Mouse (Mus musculus) neural tube, embryonic 15.5 days (tissue): ENCODE results near the gene B3gnt2. TPM values are rescaled to one million over a fixed set of nuclear protein-coding genes. Genes with fewer than 3 reads are reported as not detected.

Experiments
- ATAC-seq: fragments of 200-750 bp; cut with Nextera tagmentation; 2 replicates; pipeline ENCODE4 v1.8.0; 2017; ENCODE audit warnings: mild to moderate bottlenecking, moderate TSS enrichment, moderate library complexity; ENCODE audit not compliant: low FRiP score
- H3K27ac ChIP-seq: fragments of 300-500 bp; sonication (generic); replicated peaks from 2 replicates; pipeline ENCODE4 v1.5.1; 2015; ENCODE audit warnings: mild to moderate bottlenecking, inconsistent platforms
- H3K27me3 ChIP-seq: fragments of 300-500 bp; sonication (generic); replicated peaks from 2 replicates; pipeline ENCODE4 v1.6.1; 2015; ENCODE audit warnings: inconsistent platforms
- H3K36me3 ChIP-seq: fragments of 300-500 bp; sonication (generic); 2 replicates; pipeline ENCODE4 v1.6.1; 2015; ENCODE audit warnings: inconsistent platforms
- H3K4me1 ChIP-seq: fragments of 300-500 bp; sonication (generic); 2 replicates; pipeline ENCODE4 v1.6.1; 2015; ENCODE audit warnings: inconsistent platforms
- H3K4me2 ChIP-seq: fragments of 300-500 bp; sonication (generic); 2 replicates; pipeline ENCODE4 v1.6.1; 2015; ENCODE audit warnings: inconsistent platforms, mild to moderate bottlenecking, moderate library complexity
- H3K4me3 ChIP-seq: fragments of 300-500 bp; sonication (generic); replicated peaks from 2 replicates; pipeline ENCODE4 v1.5.1; 2015; ENCODE audit warnings: mild to moderate bottlenecking, inconsistent platforms
- H3K9ac ChIP-seq: fragments of 300-500 bp; sonication (generic); replicated peaks from 2 replicates; pipeline ENCODE4 v1.6.1; 2015; ENCODE audit warnings: mild to moderate bottlenecking, inconsistent platforms
- H3K9me3 ChIP-seq: fragments of 300-500 bp; sonication (generic); replicated peaks from 2 replicates; pipeline ENCODE4 v1.6.1; 2016; ENCODE audit warnings: inconsistent platforms
- WGBS: fragments of 180-500 bp; shearing (Covaris S2); methylation state at CpG from one replicate; pipeline ENCODE4 v1.1.7; 2015; ENCODE audit warnings: mixed read lengths; 5-methylcytosine and 5-hydroxymethylcytosine counted together
- polyA plus RNA-seq: library from polyadenylated mRNA; unstranded; fragments of >200 nt; fragmentation: Nextera tagmentation; extraction: Ambion mirVana; gene quantifications from 2 replicates; pipeline ENCODE4 v1.2.1, GENCODE M21; 2015

B3gnt2 gene
- polyA plus RNA-seq, 1 experiment from 2014 or later = 2.3 TPM

DNA sequence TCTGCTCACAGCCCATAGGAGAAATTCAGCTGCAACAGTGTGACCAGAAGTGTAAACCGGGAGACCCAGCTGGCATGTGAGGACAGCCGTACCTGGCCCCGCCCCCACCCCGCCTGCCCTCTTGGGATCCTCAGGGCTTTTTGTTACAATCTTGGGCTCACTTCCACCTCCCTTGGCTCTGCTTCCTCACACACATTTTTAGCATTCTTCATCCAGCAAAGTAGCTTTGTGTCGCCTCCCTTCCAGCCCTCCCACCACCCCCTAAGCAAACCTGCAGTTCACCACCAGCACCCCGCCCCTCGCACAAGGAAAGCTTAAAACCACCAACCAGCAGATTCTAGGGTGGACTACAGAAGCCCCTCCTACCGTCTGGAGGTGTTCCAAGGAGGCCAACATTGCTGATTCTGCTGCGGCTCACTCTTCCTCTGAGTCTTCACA lies 60.8 kb downstream of the B3gnt2 start:
- Histone ChIP-seq H3K4me3 (no peak overlapping the region), H3K4me2 (peak overlapping the region; percentile 11; the same call in 1 of the 2 replicates), H3K4me1 (no peaks in the 10 kb centered on the region), H3K36me3 (no peaks in the 10 kb centered on the region), H3K9me3 (no peaks in the 10 kb centered on the region), H3K9ac (no peak overlapping the region), H3K27me3 (no peaks in the 10 kb centered on the region), H3K27ac (no peak overlapping the region)
- ATAC-seq = peak; percentile 47; the same call in 1 of the 2 replicates
- 34% methylated on average over 9 of the region's 9 CpGs for WGBS

DNA sequence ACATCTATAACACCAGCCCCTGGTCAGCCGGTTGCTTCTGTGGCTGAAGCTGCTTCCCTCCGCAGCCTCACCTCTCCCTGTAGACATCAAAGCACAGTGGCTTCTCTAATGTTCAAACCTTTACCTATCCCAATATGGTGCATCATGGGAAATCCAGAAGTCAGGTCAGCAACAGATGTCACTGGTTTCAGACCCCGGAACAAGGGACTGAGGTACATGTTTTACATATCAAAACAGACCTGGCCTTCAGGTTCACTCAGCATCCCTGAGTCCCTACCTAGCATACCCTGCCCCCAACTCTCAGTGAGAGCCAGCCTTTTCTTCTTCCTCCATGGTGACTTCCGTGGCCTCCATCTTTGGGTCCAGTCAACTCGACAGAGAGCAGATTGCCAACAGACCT lies 61.8 kb downstream of the B3gnt2 start:
- Histone ChIP-seq H3K4me2 (no peak overlapping the region), H3K27me3 (no peaks in the 10 kb centered on the region), H3K9ac (no peak overlapping the region), H3K9me3 (no peaks in the 10 kb centered on the region), H3K36me3 (no peaks in the 10 kb centered on the region), H3K4me3 (no peak overlapping the region), H3K4me1 (no peaks in the 10 kb centered on the region), H3K27ac (no peak overlapping the region)
- no peak for ATAC-seq
- WGBS = 70% methylated on average over 5 of the region's 5 CpGs

- no peaks in the 10 kb centered on the region for H3K27me3 ChIP-seq
- no peak for ATAC-seq
- H3K4me3 ChIP-seq = no peak overlapping the region
- no peaks in the 10 kb centered on the region for H3K36me3 ChIP-seq
- H3K9ac ChIP-seq = no peak overlapping the region
- 79% methylated on average over 1 of the region's 1 CpGs for WGBS
- no peaks in the 10 kb centered on the region for H3K4me1 ChIP-seq
- no peak overlapping the region for H3K4me2 ChIP-seq
- no peaks in the 10 kb centered on the region for H3K9me3 ChIP-seq
- no peak overlapping the region for H3K27ac ChIP-seq
Observed at GRCm38 (mm10) chr11:22794734-22795133, 66.0 kb downstream of the B3gnt2 start.

DNA sequence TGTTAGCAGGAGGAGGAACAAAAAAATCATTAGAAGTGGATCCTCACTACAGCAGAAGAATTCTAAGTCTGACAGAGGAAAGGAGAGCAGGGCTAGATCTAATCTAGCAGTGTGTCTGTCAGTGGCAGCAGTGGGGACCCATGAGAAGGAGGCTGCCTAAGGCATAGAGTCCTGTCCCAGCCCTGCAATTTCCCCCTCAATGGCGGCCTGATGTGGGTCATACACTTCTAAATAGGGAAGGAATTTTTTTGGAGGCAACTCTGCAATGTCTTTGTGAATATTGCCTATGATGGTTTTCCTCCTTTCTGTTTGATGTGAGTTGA lies 66.9 kb downstream of the B3gnt2 start:
- Histone ChIP-seq H3K27me3 (no peaks in the 10 kb centered on the region), H3K4me1 (no peaks in the 10 kb centered on the region), H3K4me3 (no peak overlapping the region), H3K9me3 (no peaks in the 10 kb centered on the region), H3K27ac (no peak overlapping the region), H3K9ac (no peak overlapping the region), H3K36me3 (no peaks in the 10 kb centered on the region), H3K4me2 (no peak overlapping the region)
- 92% methylated on average over 1 of the region's 1 CpGs for WGBS
- no peak for ATAC-seq

DNA sequence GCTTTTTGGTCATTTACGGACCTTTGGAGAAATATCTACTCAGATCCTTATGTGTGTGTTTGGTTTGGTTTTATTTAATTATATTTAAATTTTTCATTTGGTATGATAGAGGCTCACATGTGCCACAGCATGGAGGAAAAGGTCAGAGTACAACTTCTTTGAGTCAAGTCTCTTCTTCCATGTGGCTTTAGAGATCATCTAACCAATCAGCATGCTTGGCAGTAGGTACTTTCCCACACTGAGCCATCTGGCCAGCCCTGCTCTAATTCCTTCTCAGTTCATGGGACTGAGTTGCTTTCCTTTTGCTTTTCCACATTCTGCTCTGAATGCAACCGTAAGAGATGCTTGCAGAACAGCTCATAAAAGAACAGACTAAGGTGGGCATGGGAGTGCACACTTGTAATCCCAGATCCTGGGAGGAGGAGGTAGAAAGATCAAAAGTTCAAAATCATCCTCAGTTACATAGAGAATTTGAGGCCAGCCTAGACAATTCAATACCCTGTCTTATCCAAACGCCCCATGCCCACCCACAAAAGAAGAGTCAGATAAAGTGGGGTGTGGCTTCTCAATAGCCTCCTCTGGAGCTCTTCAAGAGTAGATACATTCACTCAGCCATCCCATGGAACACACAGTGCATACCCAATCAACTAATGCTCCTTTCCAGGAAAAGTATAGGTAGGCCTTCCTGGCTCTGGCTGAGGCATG lies 67.4 kb downstream of the B3gnt2 start:
- no peak overlapping the region for H3K9ac ChIP-seq
- no peaks in the 10 kb centered on the region for H3K36me3 ChIP-seq
- no peak overlapping the region for H3K4me2 ChIP-seq
- H3K27me3 ChIP-seq = no peaks in the 10 kb centered on the region
- H3K9me3 ChIP-seq = no peaks in the 10 kb centered on the region
- H3K4me3 ChIP-seq = no peak overlapping the region
- no peak overlapping the region for H3K27ac ChIP-seq
- no peaks in the 10 kb centered on the region for H3K4me1 ChIP-seq
- ATAC-seq = no peak
- WGBS = 85% methylated on average over 3 of the region's 3 CpGs

- Histone ChIP-seq H3K9ac (no peak overlapping the region), H3K4me3 (no peak overlapping the region), H3K36me3 (no peaks in the 10 kb centered on the region), H3K27me3 (no peaks in the 10 kb centered on the region), H3K4me2 (no peak overlapping the region), H3K4me1 (no peaks in the 10 kb centered on the region), H3K9me3 (no peaks in the 10 kb centered on the region), H3K27ac (no peak overlapping the region)
- WGBS = 97% methylated on average over 1 of the region's 1 CpGs
- no peak for ATAC-seq
Observed at GRCm38 (mm10) chr11:22792149-22792548, 68.6 kb downstream of the B3gnt2 start.

DNA sequence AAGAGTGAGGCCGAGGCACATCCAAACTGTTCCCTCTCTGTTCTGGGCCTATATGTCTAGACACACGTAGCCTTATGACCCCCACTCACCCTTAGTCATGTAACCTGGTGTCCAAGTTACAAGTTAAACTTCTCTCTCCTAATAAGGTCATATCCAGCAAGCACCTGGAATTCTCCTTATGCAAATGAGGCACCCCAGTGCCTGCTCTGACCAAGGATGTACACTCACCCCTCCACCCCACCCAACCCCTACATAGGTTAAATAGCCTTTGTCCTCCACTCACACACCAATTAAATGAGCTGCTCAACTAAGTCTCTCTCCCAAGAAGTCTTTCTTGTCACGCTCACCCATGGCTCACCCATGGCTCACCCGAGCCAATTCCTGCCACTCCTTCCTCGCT lies 69.0 kb downstream of the B3gnt2 start:
- 94% methylated on average over 5 of the region's 5 CpGs for WGBS
- no peak overlapping the region for H3K4me2 ChIP-seq
- no peak overlapping the region for H3K27ac ChIP-seq
- no peaks in the 10 kb centered on the region for H3K36me3 ChIP-seq
- no peaks in the 10 kb centered on the region for H3K4me1 ChIP-seq
- H3K4me3 ChIP-seq = no peak overlapping the region
- ATAC-seq = no peak
- H3K9ac ChIP-seq = no peak overlapping the region
- no peaks in the 10 kb centered on the region for H3K27me3 ChIP-seq
- no peaks in the 10 kb centered on the region for H3K9me3 ChIP-seq

DNA sequence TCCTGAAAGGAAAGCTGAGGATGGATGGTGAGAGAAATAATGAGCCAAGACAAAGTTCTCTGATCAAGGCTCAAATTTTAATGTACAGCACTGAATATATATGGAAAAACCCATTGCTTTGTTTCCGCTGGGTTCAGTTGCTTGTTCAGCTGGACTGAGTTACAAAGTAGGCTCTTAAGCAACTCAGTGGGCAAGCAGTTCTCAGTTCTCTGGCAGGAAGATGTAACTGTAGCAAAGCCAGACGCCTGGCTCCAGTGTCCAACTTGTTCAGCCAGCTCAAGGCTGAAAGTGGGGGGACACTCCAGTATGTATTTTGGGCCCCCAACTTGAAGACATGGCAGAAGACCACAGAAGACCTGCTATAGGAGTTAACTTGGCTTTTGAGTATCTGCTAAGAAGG lies 72.9 kb downstream of the B3gnt2 start:
- Histone ChIP-seq H3K9me3 (no peaks in the 10 kb centered on the region), H3K9ac (no peak overlapping the region), H3K4me1 (no peaks in the 10 kb centered on the region), H3K36me3 (no peaks in the 10 kb centered on the region), H3K4me2 (no peak overlapping the region), H3K4me3 (no peak overlapping the region), H3K27me3 (no peaks in the 10 kb centered on the region), H3K27ac (no peak overlapping the region)
- 90% methylated on average over 2 of the region's 2 CpGs for WGBS
- ATAC-seq = no peak

- Histone ChIP-seq H3K27me3 (no peaks in the 10 kb centered on the region), H3K9me3 (no peaks in the 10 kb centered on the region), H3K4me2 (no peak overlapping the region), H3K36me3 (no peaks in the 10 kb centered on the region), H3K4me1 (no peaks in the 10 kb centered on the region), H3K4me3 (no peak overlapping the region), H3K27ac (no peak overlapping the region), H3K9ac (no peak overlapping the region)
- WGBS = 87% methylated on average over 3 of the region's 3 CpGs
- no peak for ATAC-seq
Observed at GRCm38 (mm10) chr11:22784477-22784876, 76.3 kb downstream of the B3gnt2 start.

DNA sequence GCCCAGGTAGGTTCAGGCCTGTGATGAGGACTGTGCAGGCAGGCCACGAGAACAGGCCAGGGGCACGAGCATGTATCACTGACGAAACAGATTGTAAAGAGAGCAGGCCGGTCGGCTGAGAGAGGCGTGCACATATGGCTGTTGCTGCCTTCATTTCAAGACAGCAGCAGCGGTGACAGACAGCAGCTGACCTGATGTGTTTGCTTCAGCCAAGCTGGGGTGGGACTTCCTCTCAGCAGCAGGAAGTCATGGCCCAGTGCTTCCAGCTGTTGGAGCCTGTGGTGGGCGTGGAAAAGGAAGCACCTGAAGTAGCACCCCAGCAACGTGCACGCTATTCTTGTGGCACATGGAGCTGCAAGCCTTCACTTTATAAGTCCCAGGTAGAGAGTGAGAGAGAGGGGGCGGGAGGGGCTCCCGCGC lies 78.0 kb downstream of the B3gnt2 start:
- Histone ChIP-seq H3K4me1 (no peaks in the 10 kb centered on the region), H3K4me3 (no peak overlapping the region), H3K9me3 (no peaks in the 10 kb centered on the region), H3K36me3 (no peaks in the 10 kb centered on the region), H3K27me3 (no peaks in the 10 kb centered on the region), H3K9ac (no peak overlapping the region), H3K4me2 (no peak overlapping the region), H3K27ac (no peak overlapping the region)
- WGBS = 76% methylated on average over 13 of the region's 13 CpGs
- ATAC-seq = no peak

GRCm38 (mm10) chr11:22781190-22781589 lies 79.6 kb downstream of the B3gnt2 start:
- H3K4me3 ChIP-seq = no peak overlapping the region
- H3K4me2 ChIP-seq = no peak overlapping the region
- no peak overlapping the region for H3K27ac ChIP-seq
- ATAC-seq = no peak
- no peaks in the 10 kb centered on the region for H3K9me3 ChIP-seq
- no peaks in the 10 kb centered on the region for H3K4me1 ChIP-seq
- H3K27me3 ChIP-seq = no peaks in the 10 kb centered on the region
- H3K36me3 ChIP-seq = no peaks in the 10 kb centered on the region
- no peak overlapping the region for H3K9ac ChIP-seq

DNA sequence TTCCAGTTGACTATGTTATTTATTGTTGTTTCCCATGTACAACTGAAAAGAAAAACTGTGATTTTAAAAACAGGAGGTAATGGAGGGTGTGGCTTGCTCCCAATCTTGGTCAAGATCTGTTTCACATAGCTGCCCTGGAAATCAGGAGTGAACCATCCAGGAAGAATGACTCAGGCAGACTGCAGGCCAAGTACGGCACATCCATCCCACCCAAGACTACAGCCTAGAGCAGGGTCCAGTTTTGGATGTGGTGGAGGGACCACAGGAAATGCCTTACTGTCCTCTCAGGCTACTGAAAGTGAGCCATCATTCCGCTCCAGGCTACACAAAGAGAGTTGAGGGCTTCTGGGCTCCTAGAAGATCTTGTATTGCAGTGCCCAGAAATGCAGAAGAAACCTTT lies 80.0 kb downstream of the B3gnt2 start:
- Histone ChIP-seq H3K4me2 (no peak overlapping the region), H3K27ac (no peak overlapping the region), H3K4me1 (no peaks in the 10 kb centered on the region), H3K9me3 (no peaks in the 10 kb centered on the region), H3K9ac (no peak overlapping the region), H3K36me3 (no peaks in the 10 kb centered on the region), H3K4me3 (no peak overlapping the region), H3K27me3 (no peaks in the 10 kb centered on the region)
- no peak for ATAC-seq
- 93% methylated on average over 2 of the region's 2 CpGs for WGBS
